Mouse (Mus musculus) B cell, adult 62 days (primary cell): ENCODE measurements around the gene Tdrd6. TPM values are rescaled to one million over a fixed set of nuclear protein-coding genes. Genes with fewer than 3 reads are reported as not detected.

ENCODE experiments used
- total RNA-seq: library from RNA; stranded (reverse); gene quantifications from 4 replicates; pipeline ENCODE4 v1.2.4, GENCODE M21; 2023

Tdrd6 gene
- 0.09 TPM in 1 of 4 replicates, not detected in the others for total RNA-seq

DNA sequence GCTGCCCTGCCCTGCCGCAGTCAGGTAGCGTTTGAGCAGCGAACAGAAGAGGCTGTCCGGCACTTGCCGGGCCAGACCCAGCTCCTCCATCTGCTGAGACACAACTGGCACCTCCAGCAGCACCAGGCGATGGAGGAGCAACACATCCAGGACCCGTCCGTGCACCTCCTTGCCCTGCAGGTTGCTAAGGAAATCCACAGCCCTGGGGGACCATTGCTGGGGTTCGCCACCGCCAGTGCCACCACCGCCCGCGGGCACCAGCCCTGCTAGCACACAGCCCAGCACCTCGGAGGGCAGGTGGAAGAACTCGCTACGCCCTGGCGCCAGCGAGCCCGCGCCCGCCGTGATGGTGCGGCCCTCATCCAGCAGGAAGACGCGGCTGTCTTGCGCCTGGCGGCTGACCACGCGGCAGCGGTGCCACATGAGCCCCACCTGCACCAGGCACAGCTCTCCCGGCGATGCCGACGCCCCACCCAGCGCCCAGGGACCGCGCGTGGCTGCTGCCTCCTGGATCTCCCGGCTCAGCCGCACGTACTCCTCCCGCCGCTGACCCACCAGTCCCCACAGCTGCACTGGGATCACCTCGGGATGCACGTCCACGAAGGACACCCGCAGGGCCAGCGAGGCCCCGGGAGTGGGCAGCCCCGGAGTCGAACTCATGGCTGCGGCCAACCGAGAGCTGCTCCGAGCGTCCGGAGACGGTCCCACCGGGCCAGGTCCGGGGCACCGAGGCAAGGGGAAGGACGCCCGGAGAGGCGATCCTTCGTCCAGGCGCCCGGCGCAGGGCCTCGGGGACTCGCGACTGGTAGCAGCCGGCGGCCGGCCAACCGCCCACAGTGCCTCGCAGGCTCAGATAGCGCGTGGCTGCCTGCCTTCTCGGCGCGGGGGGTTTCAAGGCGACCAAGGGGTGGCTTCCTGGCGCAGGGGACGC, at the start of gene Tdrd6:
Gene Tdrd6, minus strand, starts transcription at position 804 of the 931 bp plus-strand sequence.

DNA sequence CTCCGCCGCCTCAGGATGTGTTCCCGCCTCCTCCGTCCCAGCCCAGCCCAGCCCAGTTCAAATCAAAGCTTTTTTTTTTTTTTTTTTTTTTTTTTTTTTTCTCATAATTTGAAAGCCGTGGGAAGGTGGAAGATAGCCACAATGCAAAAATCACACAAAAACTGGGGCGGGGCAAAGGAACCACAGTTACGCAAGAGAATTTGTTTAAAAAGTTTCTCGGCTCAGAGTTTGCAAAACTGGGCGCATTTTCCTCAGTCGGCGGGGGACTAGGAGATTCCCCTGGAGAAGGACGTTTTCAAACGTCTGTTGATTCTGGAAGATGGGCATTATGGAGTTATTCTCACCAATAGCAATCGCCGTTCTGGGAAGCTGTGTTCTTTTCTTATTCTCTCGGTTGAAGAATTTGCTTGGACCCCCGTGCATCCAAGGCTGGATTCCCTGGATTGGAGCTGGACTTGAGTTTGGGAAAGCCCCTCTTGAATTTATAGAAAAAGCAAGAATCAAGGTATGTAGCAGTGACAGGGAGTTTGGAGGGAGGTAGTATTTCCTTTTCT, 37.3 kb upstream of the Tdrd6 start, which contains the start of gene Cyp39a1:
Gene Cyp39a1, plus strand, starts transcription at position 136 of the 554 bp plus-strand sequence.

DNA sequence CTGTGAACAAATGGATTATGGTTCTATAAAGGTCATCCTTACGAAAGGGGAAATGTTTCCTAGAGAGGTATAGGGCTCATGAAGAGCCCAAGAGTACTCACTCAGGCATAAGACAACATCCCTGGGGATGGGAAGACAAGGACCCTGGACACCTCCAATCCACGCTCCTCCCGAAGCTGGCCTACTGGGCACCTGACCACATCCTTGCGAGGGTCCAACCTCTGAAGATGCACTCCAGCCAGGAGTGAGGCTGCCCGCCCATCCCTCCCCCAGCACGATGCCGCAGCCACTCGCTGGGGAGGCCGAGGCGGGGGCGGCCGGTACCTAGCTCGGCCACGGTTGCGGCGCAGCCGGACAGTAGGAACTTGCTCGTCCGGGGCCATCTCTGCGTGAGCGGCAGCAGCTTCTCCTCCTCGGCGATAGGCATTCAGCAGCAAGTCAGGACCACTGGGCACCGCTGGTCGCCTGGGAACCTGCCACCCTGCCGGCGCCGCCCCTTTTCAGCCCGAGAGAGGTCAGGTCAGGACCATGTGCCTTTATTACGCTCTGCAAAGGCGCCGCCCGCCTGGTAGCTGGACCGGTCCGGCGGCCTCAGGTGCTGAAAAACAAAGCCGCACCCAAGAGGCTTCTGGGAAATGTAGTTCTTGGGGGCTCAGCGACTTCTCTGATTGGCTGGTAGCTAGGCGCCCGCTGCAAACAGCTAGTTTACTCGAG, 36.6 kb upstream of the Tdrd6 start, which contains the start of gene Slc25a27:
Gene Slc25a27, minus strand, starts transcription at position 639 of the 714 bp plus-strand sequence.

DNA sequence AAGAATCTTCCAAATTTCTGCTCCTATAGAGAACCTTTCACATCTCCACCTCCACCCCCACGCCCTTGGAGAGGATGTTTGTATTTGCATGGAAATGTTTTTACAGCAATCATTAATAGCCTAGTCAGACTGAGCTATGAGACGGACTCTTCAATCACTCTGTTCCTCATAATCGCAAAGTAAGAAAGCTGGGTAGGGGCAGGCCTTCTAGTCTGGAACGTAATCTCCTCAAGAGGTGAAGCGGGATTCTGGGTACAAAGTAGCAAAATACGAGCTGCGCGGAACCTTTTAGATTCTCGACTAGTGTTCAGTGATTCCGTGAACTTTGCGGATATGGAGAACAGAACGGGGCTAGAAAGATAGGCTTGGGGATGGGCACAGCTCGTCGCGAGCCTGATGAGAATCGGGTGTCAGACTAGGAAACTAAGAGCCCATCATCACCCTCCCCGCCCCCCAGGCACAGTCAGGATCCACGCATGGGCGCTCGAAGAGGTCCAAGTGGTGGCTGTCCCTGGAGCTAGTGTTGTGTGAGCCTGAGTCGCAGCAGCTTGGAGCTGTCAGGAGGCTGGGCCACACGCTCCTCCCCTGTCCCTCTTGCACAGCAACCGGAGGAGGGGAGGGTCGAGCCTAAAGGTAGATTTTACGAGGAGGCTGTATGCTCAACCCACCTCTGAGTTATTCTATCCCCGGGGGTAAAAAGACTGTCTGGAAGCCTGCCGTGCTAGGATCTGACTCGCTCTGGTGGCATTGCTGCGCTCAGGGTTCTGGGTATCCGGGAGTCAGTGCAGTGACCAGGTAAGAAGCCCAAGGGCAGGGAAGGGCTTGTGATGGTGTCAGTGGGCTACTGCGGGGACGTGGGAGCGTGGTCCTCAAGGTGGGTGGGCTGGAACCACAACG, 61.9 kb downstream of the Tdrd6 start, which contains the start of gene Pla2g7:
Gene Pla2g7, plus strand, starts transcription at position 107 of the 897 bp plus-strand sequence.

Other genes with a start within 250 kb of the Tdrd6 start
- gene Mep1a, start 127.5 kb downstream of the Tdrd6 start, total RNA-seq, result not detected in 4 replicates
- gene Ankrd66, start 86.7 kb downstream of the Tdrd6 start, total RNA-seq, result not detected in 4 replicates
- gene Pla2g7, start 62.2 kb downstream of the Tdrd6 start, total RNA-seq, result 9.4 to 13.2 TPM (median 10.9 TPM) in 4 replicates
- 2.6 to 3.9 TPM (median 3.5 TPM) in 4 replicates for gene Slc25a27, start 36.9 kb upstream of the Tdrd6 start, total RNA-seq
- gene Cyp39a1, start 37.1 kb upstream of the Tdrd6 start, total RNA-seq, result 9.6 to 13.9 TPM (median 11.1 TPM) in 4 replicates
- not detected in 4 replicates for gene Rcan2, start 171.1 kb upstream of the Tdrd6 start, total RNA-seq